Comparison of ENCODE assay signal across 9 mouse cellular contexts in genomic region chr13:55071322-55071721, GRCm38 (mm10). TPM values are rescaled to one million over a fixed set of nuclear protein-coding genes. Genes with fewer than 3 reads are reported as not detected.
A peak's percentile ranks its signal among the peaks of the same experiment; 100 is the strongest.
DNase-seq lines count a peak whose midpoint lies in the region; ATAC-seq and TF ChIP-seq lines count a peak whose summit lies in the region.
"Had no signal": no experiment of that assay in that cellular context is flagged by ENCODE, and none has a peak within 500 bp of the region (broad histone marks: within the 10 kb centered on the region; RNA-seq: fewer than 3 reads in every experiment).

No protein-coding gene starts in this region.

- no peak for TF ChIP-seq EP300 in heart, adult 2 months (IDR thresholded peaks at IDR 0.05; ENCODE audit: insufficient read depth, low read depth, low read length)
- TF ChIP-seq EP300 in stomach, postnatal 0 days (optimal IDR thresholded peaks at IDR 0.05): no peak

- H3K9ac ChIP-seq in heart, adult 2 months (ENCODE audit: low read depth, low read length): no peak overlapping the region
- no peak overlapping the region for H3K9ac ChIP-seq in stomach, postnatal 0 days (ENCODE audit: low read length)

- DNase-seq in heart, adult 2 months: no peak
- no peak for DNase-seq in heart, adult 11 months
- DNase-seq in ovary, postnatal 14 days (ENCODE audit: low spot score): peak; percentile 3
- DNase-seq in ovary, postnatal 10 days (ENCODE audit: low spot score): no peak
- DNase-seq in stomach, postnatal 0 days (ENCODE audit: low spot score): no peak
- no peak for DNase-seq in thymus, postnatal 4 days
- no peak for DNase-seq in left cerebral cortex, adult 8-10 months (ENCODE audit: low spot score in 2 of 2)

- no peak for TF ChIP-seq POLR2A in heart, adult 2 months (IDR thresholded peaks at IDR 0.05; ENCODE audit: insufficient read depth, low read depth, low read length)
- no peak for TF ChIP-seq POLR2A in cortical plate, adult 2 months (IDR thresholded peaks at IDR 0.05; ENCODE audit: extremely low read depth, insufficient read depth, low read length)

- WGBS in heart, adult 2 months: 2% methylated on average over 3 of the region's 3 CpGs
- 4% methylated on average over 3 of the region's 3 CpGs for WGBS in stomach, postnatal 0 days

- no peaks in the 10 kb centered on the region for H3K4me1 ChIP-seq in heart, adult 2 months (ENCODE audit: control insufficient read depth, insufficient read depth, low read length)
- H3K4me1 ChIP-seq in cortical plate, adult 2 months (ENCODE audit: control insufficient read depth, insufficient read depth, low read length): no peaks in the 10 kb centered on the region
- no peaks in the 10 kb centered on the region for H3K4me1 ChIP-seq in stomach, postnatal 0 days (replicated peaks; ENCODE audit: control insufficient read depth, insufficient read depth)

- H3K9me3 ChIP-seq in stomach, postnatal 0 days (ENCODE audit: control insufficient read depth, low read length): no peaks in the 10 kb centered on the region

- intact Hi-C loops in heart, adult 2 months (cut with DNase I): loop anchor here (2.0 kb wide), 1 partner anchor 273 kb away; no protein-coding TSS in a partner anchor

- no peaks in the 10 kb centered on the region for H3K36me3 ChIP-seq in heart, adult 2 months (ENCODE audit: control insufficient read depth, insufficient read depth, low read length)
- peaks cover 3% of the 10 kb centered on the region; the same call in 1 of the 2 replicates for H3K36me3 ChIP-seq in stomach, postnatal 0 days (ENCODE audit: control insufficient read depth, insufficient read depth, low read length)

- no peak for ATAC-seq in stomach, postnatal 0 days (ENCODE audit: low FRiP score, low TSS enrichment)
- ATAC-seq: intestine, embryonic 16.5 days had no signal

- no peaks in the 10 kb centered on the region for H3K79me2 ChIP-seq in heart, adult 2 months (replicated peaks; ENCODE audit: control insufficient read depth, insufficient read depth, low read length)

- no peak overlapping the region for H3K4me2 ChIP-seq in stomach, postnatal 0 days (replicated peaks; ENCODE audit: low read depth)

- peak; percentile 72 for TF ChIP-seq CTCF in heart, adult 2 months (IDR thresholded peaks at IDR 0.05)
- TF ChIP-seq CTCF in cortical plate, adult 2 months (IDR thresholded peaks at IDR 0.05; ENCODE audit: extremely low read depth, insufficient read depth, low read length): peak; percentile 25; the same call in 1 of the 2 replicates
- peak; percentile 73 for TF ChIP-seq CTCF in stomach, postnatal 0 days (IDR thresholded peaks at IDR 0.05; ENCODE audit: low read depth)

- H3K27ac ChIP-seq in heart, adult 2 months: no peak overlapping the region
- H3K27ac ChIP-seq in cortical plate, adult 2 months (ENCODE audit: insufficient read depth, low read length): no peak overlapping the region
- no peak overlapping the region for H3K27ac ChIP-seq in stomach, postnatal 0 days (replicated peaks)

- no peak overlapping the region for H3K4me3 ChIP-seq in heart, adult 2 months
- H3K4me3 ChIP-seq in cortical plate, adult 2 months (ENCODE audit: insufficient read depth, low read length): no peak overlapping the region
- H3K4me3 ChIP-seq in stomach, postnatal 0 days (ENCODE audit: low read depth, low read length): no peak overlapping the region

- no peaks in the 10 kb centered on the region for H3K27me3 ChIP-seq in heart, adult 2 months (ENCODE audit: control insufficient read depth, insufficient read depth, low read length)
- no peaks in the 10 kb centered on the region for H3K27me3 ChIP-seq in stomach, postnatal 0 days (ENCODE audit: control insufficient read depth, insufficient read depth, low read length)

RNA-seq across cellular contexts. Expression of gene Uimc1, which starts 28.8 kb away (rescaled TPM):
- 10 to 100 TPM; 20.3 to 20.5 TPM for total RNA-seq in heart, adult 2 months (2021)
- 9.9 and 11.0 TPM in 2 replicates for polyA plus RNA-seq in heart, adult 2 months (2012; rRNA removed)
- polyA plus RNA-seq in cortical plate, adult 2 months (2012; rRNA removed): 17.2 and 18.7 TPM in 2 replicates
- polyA plus RNA-seq in stomach, postnatal 0 days (2015; fragmentation: Nextera tagmentation; extraction: Ambion mirVana): 16.7 and 17.0 TPM in 2 replicates
- total RNA-seq in left cerebral cortex, adult 8-10 months (2022): 10 to 100 TPM; 20.3 to 24.7 (median 23.3) TPM

RNA-seq across cellular contexts. Expression of gene Zfp346, which starts 33.8 kb away (rescaled TPM):
- 10 to 100 TPM; 17.1 to 20.6 TPM for total RNA-seq in heart, adult 2 months (2021)
- 14.3 and 23.4 TPM in 2 replicates for polyA plus RNA-seq in heart, adult 2 months (2012; rRNA removed)
- polyA plus RNA-seq in cortical plate, adult 2 months (2012; rRNA removed): 41.0 and 41.1 TPM in 2 replicates
- polyA plus RNA-seq in stomach, postnatal 0 days (2015; fragmentation: Nextera tagmentation; extraction: Ambion mirVana): 5.0 and 6.4 TPM in 2 replicates
- 10 to 100 TPM; 41.9 to 46.2 (median 42.5) TPM for total RNA-seq in left cerebral cortex, adult 8-10 months (2022)

RNA-seq across cellular contexts. Expression of gene Hk3, which starts 50.1 kb away (rescaled TPM):
- total RNA-seq in heart, adult 2 months (2021): under 1 TPM; 0.84 to 0.91 TPM
- polyA plus RNA-seq in heart, adult 2 months (2012; rRNA removed): 1.2 and 1.3 TPM in 2 replicates
- 1.9 TPM in 2 replicates for polyA plus RNA-seq in cortical plate, adult 2 months (2012; rRNA removed)
- polyA plus RNA-seq in stomach, postnatal 0 days (2015; fragmentation: Nextera tagmentation; extraction: Ambion mirVana): 0.69 TPM in 2 replicates
- total RNA-seq in left cerebral cortex, adult 8-10 months (2022): 1 to 10 TPM in 3 of 4 experiments, under 1 TPM in 1; 0.99 to 1.9 (median 1.4) TPM
